Mouse (Mus musculus) embryonic facial prominence, embryonic 14.5 days (tissue): ENCODE measurements around the gene Klf3. TPM values are rescaled to one million over a fixed set of nuclear protein-coding genes. Genes with fewer than 3 reads are reported as not detected.

ENCODE experiments used
- ATAC-seq: fragments of 200-750 bp; cut with Nextera tagmentation; 2 replicates; pipeline ENCODE4 v1.8.0; 2017; ENCODE audit warnings: low read depth, moderate number of reproducible peaks, moderate TSS enrichment
- DNase-seq: peaks from one replicate; pipeline ENCODE4 v3.0.0-alpha.2; 2015; ENCODE audit warnings: low spot score
- H3K27ac ChIP-seq: fragments of 300-500 bp; sonication (generic); replicated peaks from 2 replicates; pipeline ENCODE4 v1.5.1; 2014; ENCODE audit warnings: low read depth, mild to moderate bottlenecking, low read length, moderate library complexity
- H3K27me3 ChIP-seq: fragments of 300-500 bp; sonication (generic); replicated peaks from 2 replicates; pipeline ENCODE4 v1.6.1; 2014; ENCODE audit warnings: low read length; ENCODE audit not compliant: control insufficient read depth, insufficient read depth
- H3K36me3 ChIP-seq: fragments of 300-500 bp; sonication (generic); 2 replicates; pipeline ENCODE4 v1.6.1; 2014; ENCODE audit warnings: low read length, mixed read lengths; ENCODE audit not compliant: control insufficient read depth, insufficient read depth
- H3K4me1 ChIP-seq: fragments of 300-500 bp; sonication (generic); 2 replicates; pipeline ENCODE4 v1.6.1; 2014; ENCODE audit warnings: antibody characterized with exemption, low read length; ENCODE audit not compliant: control insufficient read depth, insufficient read depth
- H3K4me2 ChIP-seq: fragments of 300-500 bp; sonication (generic); 2 replicates; pipeline ENCODE4 v1.6.1; 2014; ENCODE audit warnings: low read depth, mild to moderate bottlenecking, low read length, moderate library complexity, mixed read lengths
- H3K4me3 ChIP-seq: fragments of 300-500 bp; sonication (generic); 2 replicates; pipeline ENCODE4 v1.5.1; 2014; ENCODE audit warnings: low read depth, mild to moderate bottlenecking, low read length
- H3K9ac ChIP-seq: fragments of 300-500 bp; sonication (generic); 2 replicates; pipeline ENCODE4 v1.6.1; 2014; ENCODE audit warnings: low read depth, mild to moderate bottlenecking, low read length, moderate library complexity, mixed read lengths
- H3K9me3 ChIP-seq: fragments of 300-500 bp; sonication (generic); 2 replicates; pipeline ENCODE4 v1.6.1; 2016; ENCODE audit warnings: low read length; ENCODE audit not compliant: control insufficient read depth
- WGBS: fragments of 180-500 bp; shearing (Covaris S2); extraction: QIAGEN DNeasy Blood & Tissue Kit; methylation state at CpG from one replicate; pipeline ENCODE4 v1.1.7; 2014; 5-methylcytosine and 5-hydroxymethylcytosine counted together
- polyA plus RNA-seq: library from polyadenylated mRNA; unstranded; fragments of >200 nt; fragmentation: Nextera tagmentation; extraction: Ambion mirVana; gene quantifications from 2 replicates; pipeline ENCODE4 v1.2.1, GENCODE M21; 2014

Klf3 gene
- polyA plus RNA-seq, 1 experiment from 2014 or later, result 65.5 TPM

- no peaks in the 10 kb centered on the region for H3K36me3 ChIP-seq
- no peak overlapping the region for H3K4me3 ChIP-seq
- H3K27ac ChIP-seq, result peak overlapping the region; percentile 28; the same call in 1 of the 2 replicates
- H3K4me1 ChIP-seq, result peaks cover 26% of the 10 kb centered on the region
- peak; percentile 94 for DNase-seq
- H3K9ac ChIP-seq, result no peak overlapping the region
- 33% methylated on average over 5 of the region's 5 CpGs for WGBS
- ATAC-seq, result no peak
- no peak overlapping the region for H3K4me2 ChIP-seq
- H3K9me3 ChIP-seq, result no peaks in the 10 kb centered on the region
- no peaks in the 10 kb centered on the region for H3K27me3 ChIP-seq
These were observed 63.3 kb downstream of the Klf3 start for GRCm38 (mm10) chr5:64866331-64867050.

- Histone ChIP-seq H3K36me3 (no peaks in the 10 kb centered on the region), H3K4me1 (peaks cover 20% of the 10 kb centered on the region), H3K27ac (no peak overlapping the region), H3K4me3 (no peak overlapping the region), H3K27me3 (no peaks in the 10 kb centered on the region), H3K9ac (no peak overlapping the region), H3K4me2 (no peak overlapping the region), H3K9me3 (no peaks in the 10 kb centered on the region)
- no peak for DNase-seq
- WGBS, result 70% methylated on average over 9 of the region's 9 CpGs
- ATAC-seq, result no peak
These were observed 63.9 kb downstream of the Klf3 start for GRCm38 (mm10) chr5:64867124-64867523.

- no peaks in the 10 kb centered on the region for H3K27me3 ChIP-seq
- H3K4me3 ChIP-seq, result no peak overlapping the region
- ATAC-seq, result no peak
- WGBS, result 80% methylated on average over 5 of the region's 5 CpGs
- no peak overlapping the region for H3K9ac ChIP-seq
- no peaks in the 10 kb centered on the region for H3K9me3 ChIP-seq
- no peak for DNase-seq
- no peak overlapping the region for H3K27ac ChIP-seq
- no peaks in the 10 kb centered on the region for H3K36me3 ChIP-seq
- H3K4me2 ChIP-seq, result no peak overlapping the region
- H3K4me1 ChIP-seq, result peaks cover 16% of the 10 kb centered on the region
These were observed 64.4 kb downstream of the Klf3 start for GRCm38 (mm10) chr5:64867551-64867950.

- Histone ChIP-seq H3K9me3 (peaks cover 10% of the 10 kb centered on the region; the same call in 1 of the 2 replicates), H3K27me3 (no peaks in the 10 kb centered on the region), H3K4me2 (no peak overlapping the region), H3K36me3 (no peaks in the 10 kb centered on the region), H3K9ac (no peak overlapping the region; the same call in 1 of the 2 replicates), H3K4me3 (no peak overlapping the region), H3K4me1 (peaks cover 37% of the 10 kb centered on the region), H3K27ac (peak overlapping the region; percentile 86)
- WGBS, result 59% methylated on average over 12 of the region's 12 CpGs
- ATAC-seq, result no peak
- DNase-seq, result peak; percentile 88
These were observed 73.1 kb downstream of the Klf3 start for GRCm38 (mm10) chr5:64876086-64876830.

GRCm38 (mm10) chr5:64877235-64878026, 74.2 kb downstream of the Klf3 start:
- peak; percentile 32 for ATAC-seq
- no peaks in the 10 kb centered on the region for H3K36me3 ChIP-seq
- H3K4me2 ChIP-seq, result peak overlapping the region; percentile 28; the same call in 1 of the 2 replicates
- WGBS, result 18% methylated on average over 15 of the region's 15 CpGs
- no peak overlapping the region for H3K4me3 ChIP-seq
- peaks cover 37% of the 10 kb centered on the region for H3K4me1 ChIP-seq
- peak; percentile 66 for DNase-seq
- H3K9ac ChIP-seq, result no peak overlapping the region
- no peaks in the 10 kb centered on the region for H3K27me3 ChIP-seq
- H3K9me3 ChIP-seq, result peaks cover 10% of the 10 kb centered on the region; the same call in 1 of the 2 replicates
- H3K27ac ChIP-seq, result peak overlapping the region; percentile 86

GRCm38 (mm10) chr5:64878027-64878425, 74.8 kb downstream of the Klf3 start:
- Histone ChIP-seq H3K4me1 (peaks cover 37% of the 10 kb centered on the region), H3K9ac (no peak overlapping the region), H3K4me3 (no peak overlapping the region), H3K9me3 (peaks cover 10% of the 10 kb centered on the region; the same call in 1 of the 2 replicates), H3K27ac (peak overlapping the region; percentile 86), H3K4me2 (no peak overlapping the region), H3K27me3 (no peaks in the 10 kb centered on the region), H3K36me3 (no peaks in the 10 kb centered on the region)
- ATAC-seq (peak; percentile 93), DNase-seq (peak; percentile 97)
- 9% methylated on average over 4 of the region's 4 CpGs for WGBS

GRCm38 (mm10) chr5:64878526-64878925, 75.3 kb downstream of the Klf3 start:
- peak; percentile 16 for ATAC-seq
- Histone ChIP-seq H3K36me3 (no peaks in the 10 kb centered on the region), H3K27me3 (no peaks in the 10 kb centered on the region), H3K9ac (no peak overlapping the region), H3K4me3 (no peak overlapping the region), H3K27ac (peak overlapping the region; percentile 86), H3K4me2 (no peak overlapping the region), H3K4me1 (peaks cover 37% of the 10 kb centered on the region), H3K9me3 (peaks cover 10% of the 10 kb centered on the region; the same call in 1 of the 2 replicates)
- WGBS, result 47% methylated on average over 2 of the region's 2 CpGs
- peak; percentile 68 for DNase-seq

GRCm38 (mm10) chr5:64879241-64879640, 76.1 kb downstream of the Klf3 start:
- Histone ChIP-seq H3K4me2 (no peak overlapping the region), H3K9ac (no peak overlapping the region), H3K27me3 (no peaks in the 10 kb centered on the region), H3K36me3 (no peaks in the 10 kb centered on the region), H3K4me1 (peaks cover 41% of the 10 kb centered on the region), H3K9me3 (peaks cover 6% of the 10 kb centered on the region; the same call in 1 of the 2 replicates), H3K27ac (peak overlapping the region; percentile 86), H3K4me3 (no peak overlapping the region)
- ATAC-seq, result no peak
- no peak for DNase-seq
- whole genome bisulfite sequencing, result 43% methylated on average over 3 of the region's 3 CpGs
